Mouse (Mus musculus): ENCODE data around the gene Msh3.

DNA sequence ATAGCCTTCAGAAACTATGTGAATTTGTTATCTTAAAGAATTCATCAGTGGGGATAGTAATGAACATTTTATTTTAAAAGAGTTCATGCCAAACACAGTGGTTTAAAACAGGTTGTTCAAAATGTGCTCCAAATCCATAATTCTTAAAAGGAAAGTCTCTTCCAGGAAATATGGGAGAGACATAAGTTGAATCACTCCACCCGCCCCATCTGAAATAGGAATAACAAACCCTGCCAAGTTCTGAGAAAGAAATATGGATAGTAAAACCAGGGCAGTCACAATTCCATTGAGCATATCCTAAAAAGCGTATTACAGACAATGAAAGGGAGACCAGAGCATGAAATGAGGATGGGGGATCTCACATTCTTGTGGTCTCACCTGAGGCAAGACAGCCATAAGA is 157.9 kb downstream of the Msh3 start:
- TF ChIP-seq EP300 (IDR thresholded peaks at IDR 0.05; ENCODE audit: low read depth) (no peak), CTCF (IDR thresholded peaks at IDR 0.05; ENCODE audit: low read depth) (no peak)
